Mouse (Mus musculus) c-Kit-positive CD71-positive TER-119-negative erythroid progenitor cells, embryonic 14.5 days (primary cell): Measurements from ENCODE around the gene Guca2b.
"Not testable (repeated sequence)": the region's sequence is repeated elsewhere in the genome, so short reads cannot be mapped to it uniquely, and the experiment has no call there.

ENCODE experiments used
- DNase-seq: peaks from one replicate; pipeline ENCODE4 v3.0.0-alpha.2; 2013; ENCODE audit warnings: low read depth

Gene Guca2b

DNA sequence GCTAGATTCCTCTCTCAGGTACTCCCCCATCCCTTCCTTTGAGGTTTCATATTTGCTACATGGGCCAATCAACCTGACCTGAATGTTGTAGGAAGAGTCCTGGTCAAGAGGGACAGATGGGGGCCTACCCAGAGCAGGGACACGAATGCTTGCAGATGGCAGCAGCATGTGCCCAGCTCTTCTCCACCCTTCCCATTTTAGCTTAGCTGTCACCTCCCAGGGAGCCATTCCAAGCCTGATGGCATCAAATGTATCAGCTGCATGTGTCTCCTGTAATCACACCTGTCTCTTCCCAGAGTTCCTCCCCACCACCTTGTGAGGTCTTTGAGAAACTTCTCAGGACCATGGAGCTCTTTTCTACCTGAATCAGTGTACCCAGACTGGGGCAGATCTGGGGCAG, 1.7 kb downstream of the Guca2b start:
- no peak for DNase-seq

DNA sequence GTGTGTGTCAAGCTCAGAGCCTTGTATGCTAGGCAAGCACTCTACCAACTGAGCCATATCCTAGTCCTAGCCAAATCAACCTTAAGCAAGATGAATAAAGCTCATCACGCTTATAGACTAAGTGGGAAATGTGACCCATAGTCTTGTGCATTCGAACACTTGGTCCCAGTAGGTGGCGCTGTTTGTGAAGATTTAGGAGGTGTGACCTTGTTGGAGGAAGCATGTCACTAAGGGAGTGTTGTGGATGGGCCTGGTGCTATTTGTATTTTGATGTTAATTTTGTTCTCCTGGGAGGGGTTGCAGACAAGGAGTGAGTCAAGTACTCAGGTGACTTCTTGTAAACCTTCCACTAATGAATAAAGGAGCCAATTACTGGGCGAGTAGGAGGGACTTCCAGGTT, 16.1 kb downstream of the Guca2b start:
- no peak for DNase-seq

DNA sequence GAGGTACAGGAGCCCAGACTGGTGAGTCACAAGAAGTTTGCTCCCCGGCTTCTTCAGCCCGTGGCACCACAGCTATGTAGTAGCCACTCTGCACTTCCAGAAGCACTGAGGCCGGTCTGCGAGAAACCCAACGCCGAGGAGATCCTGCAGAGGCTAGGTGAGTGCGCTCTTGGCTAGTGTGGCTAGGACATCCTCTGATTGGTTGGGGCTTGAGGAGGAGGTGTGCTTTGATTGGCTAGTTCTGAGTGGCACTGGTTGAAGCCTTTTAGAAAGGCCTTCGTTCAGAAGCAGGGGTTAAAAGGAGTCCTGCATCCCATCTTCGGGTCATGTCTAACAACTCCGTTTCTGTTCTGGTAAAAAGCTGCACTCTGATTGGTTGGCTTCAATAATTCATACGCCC, 20.1 kb downstream of the Guca2b start:
- no peak for DNase-seq

DNA sequence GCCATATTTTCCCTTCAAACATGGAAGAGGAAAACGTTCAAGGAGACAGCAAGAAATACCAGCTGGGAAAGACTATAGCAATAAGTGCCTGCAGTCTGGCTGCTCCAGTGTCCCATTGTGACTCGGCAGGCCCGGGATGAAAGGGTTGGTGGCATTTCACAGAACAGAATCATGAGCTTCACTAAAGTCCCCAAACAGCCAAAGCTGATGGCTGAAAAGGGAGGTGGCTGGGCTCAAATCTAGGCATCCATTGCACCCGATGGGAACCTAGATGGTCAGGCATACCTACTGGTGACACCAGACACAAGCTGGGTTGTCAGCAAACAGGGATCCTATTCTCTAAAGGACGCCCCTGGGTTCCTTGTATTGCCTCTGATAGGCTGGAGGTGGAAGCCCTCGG, 20.8 kb downstream of the Guca2b start:
- no peak for DNase-seq

DNA sequence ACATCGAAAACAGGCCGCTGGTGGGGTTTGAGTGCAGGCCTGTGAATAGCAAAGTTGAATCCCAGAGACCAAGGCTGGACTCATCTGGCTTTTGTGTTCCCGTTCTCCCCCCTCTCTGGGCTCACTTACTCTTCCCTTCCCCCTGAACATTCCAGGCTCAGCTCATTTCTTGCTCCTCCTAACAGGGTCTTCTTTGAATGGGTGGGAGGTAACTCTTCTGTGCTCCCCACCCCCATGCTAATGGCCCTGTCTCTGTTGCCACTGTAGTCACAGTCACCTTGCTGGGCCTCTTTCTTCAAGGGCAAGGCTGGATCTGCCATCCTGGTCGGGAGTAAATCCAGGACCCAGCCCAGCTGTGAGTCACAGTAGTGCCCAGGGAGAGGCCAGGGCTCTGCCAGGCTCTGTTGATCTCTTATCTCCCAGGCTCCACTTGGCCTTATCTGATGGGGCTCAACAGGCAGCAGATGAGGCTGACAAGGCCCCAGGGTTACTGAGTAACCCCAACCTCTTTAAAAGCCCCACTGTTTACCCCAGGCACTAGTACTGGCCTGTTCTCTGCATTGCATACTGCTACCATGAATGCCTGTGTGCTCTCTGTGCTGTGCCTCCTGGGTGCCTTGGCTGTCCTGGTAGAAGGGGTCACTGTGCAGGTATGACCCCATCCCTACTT, 21.4 kb downstream of the Guca2b start, which contains the start of gene Guca2a:
Guca2a (plus strand) TSS at position 529 of the 670 bp plus-strand sequence.
- no peak for DNase-seq

DNA sequence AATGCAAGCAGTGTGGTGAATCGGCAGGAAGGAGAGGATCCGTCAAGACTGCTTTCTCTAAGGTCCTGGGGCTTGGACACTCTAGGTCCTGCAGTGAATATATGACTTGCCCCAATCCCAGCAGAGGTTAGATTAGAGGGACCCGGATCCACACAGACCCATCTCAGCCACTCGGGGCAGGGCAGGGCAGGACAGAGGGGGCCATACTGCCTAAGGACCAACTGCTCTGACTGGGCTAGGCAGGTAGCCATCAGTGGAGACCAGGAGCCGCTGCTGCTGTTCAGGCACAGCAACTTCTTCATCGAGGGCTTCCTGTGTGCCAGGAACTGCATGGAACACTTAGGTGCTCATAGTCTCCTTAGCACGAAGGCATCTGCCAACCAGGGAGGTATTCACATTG, 22.0 kb downstream of the Guca2b start:
- no peak for DNase-seq

DNA sequence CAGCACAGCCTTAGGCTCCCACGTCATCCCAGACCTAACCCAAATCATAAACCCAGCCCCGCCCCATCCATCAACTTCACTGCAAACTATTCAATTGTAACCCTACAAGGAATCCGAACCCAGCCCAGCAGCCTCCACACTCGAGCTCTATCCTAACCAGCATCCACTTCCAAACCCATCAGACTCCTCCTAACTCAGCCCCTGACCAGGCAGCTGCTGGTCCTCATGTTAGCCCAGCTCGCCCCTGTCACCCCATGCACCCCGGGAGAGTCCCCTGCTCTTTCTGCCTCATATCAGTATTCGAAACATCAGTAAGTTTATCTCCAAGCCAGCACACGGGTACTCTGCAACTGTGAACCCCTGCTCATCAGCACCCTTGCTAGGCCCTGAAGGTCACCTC, 23.1 kb downstream of the Guca2b start:
- DNase-seq = no peak

DNA sequence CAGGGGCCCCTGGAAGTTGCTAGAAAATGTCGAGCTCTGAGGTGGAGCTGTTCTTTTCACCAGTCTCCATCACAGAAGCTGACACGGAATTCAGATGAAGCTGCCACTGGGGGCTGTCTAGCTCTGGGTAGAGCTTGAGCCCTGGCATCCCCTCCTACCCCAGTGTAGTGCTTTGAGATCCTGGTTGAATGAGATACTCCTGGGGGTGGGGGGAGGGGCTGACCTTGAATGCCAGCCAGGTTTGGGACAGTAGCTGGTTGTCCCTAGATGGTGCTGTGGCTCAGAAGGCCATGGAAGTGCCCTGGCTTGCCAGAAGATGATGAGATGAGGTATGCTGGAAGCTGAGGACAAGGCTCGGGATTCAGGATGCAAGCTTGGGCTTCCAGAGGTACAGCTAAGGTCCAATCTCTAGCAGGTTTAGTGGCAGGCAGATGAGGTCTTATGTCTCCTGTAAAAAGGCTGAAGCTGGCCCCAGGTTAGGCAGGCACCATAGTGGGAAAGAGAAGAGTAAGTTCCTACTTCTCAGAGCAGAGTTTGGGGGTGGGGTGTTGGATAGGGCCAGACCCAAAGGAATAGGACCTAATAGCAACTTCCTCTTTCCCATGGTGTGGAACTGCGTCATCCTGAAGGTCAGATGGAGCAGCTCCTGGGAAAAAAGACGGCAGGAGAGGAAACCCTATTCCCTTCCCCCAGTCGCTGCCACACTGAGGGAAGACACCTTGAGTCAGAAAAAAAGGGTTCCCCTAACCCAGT, 23.7 kb downstream of the Guca2b start:
- DNase-seq = no peak

DNA sequence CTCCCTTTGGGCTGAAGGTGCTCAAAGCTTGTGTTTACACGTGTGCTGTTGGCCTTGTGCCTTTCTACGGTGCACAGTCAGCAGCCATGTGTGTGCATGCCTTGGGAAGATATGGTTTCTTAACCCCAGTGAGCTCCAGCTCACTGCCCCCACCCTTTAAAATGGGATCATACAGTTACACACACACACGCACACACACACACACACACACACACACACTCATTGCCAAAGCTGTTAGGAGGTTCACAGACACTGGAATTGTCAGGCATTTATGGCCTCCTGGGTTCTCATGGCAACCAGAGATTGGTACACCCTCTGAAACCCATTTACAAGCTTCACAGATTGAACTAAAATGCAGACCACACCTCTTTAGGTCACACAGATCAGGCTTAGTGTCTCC, 24.8 kb downstream of the Guca2b start:
- DNase-seq = no peak

DNA sequence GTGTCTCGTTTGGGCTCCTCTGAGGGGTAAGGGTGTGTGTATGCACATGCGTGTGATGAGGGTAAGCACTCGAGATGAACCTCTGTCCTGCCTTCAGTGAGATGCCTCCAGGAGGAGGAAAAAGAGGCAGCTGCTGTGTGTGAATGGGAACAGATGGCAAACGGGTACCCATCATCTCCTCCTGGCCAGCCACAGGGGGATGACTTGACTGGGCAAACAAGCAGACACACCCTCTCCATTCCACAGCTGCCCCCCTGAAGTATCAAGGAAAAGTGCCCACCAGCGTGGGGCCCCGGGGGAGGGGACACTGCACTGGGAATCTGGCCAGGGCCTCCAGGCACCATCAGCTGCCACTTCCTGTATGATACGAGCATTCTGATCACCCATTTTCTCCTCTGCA, 25.4 kb downstream of the Guca2b start:
- no peak for DNase-seq

DNA sequence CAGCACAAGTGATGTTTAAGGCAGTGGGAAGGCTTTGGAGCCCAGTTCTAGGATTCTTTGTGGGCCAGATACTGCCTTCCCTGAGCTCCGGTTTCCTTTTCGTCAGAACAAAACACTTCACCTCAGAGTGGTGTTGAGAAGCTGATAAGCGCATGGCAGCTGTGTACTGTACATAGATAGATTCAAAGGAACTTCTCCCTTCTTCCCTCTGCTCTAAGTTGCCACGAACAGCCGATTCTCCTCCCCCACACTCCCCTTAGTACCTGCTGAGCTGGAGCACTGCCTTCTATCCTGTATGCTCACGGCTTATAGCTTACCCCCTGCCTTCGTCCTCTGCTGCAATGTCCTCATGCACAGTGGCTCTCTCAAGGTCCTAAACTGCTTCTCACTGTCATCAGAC, 26.0 kb downstream of the Guca2b start:
- DNase-seq = no peak

DNA sequence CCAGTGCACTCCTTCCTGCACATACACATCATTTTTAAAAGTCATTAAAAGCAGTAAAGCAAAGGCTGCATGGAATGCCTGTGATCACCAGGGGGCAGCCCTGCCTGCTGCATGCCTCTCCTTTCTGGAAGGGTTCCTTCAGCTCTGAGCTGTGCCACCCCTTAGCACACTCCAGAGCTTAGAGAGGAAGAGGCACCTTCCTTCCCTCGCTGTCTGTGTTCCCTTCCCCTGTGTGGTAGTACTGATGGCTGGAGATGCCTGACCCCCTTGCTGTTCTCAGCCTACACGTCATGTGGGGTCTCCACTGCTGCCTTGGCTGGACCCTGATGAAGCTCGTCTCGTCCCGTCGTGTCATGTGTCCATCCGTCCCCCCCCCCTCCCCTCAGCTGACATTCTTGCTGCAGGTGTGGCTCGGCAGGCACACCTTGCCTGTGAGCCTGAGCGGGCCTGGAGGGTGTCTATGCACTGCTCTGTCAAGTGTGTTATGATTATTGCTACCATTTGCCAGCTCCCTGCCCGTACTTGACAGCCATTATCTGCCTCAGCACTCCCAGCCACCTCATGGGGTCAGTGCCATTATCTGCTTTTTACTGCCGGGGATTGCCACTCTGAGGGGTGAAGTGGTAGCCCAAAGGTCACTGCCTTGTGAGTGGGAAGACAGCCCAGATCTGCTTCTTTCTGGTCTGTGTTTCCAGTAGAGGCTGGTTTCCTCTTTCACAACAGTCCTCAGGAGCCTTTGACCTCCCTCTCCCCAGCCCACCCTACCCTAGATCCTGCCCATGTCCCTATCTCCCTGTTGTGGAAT, 27.4 kb downstream of the Guca2b start:
- no peak for DNase-seq

DNA sequence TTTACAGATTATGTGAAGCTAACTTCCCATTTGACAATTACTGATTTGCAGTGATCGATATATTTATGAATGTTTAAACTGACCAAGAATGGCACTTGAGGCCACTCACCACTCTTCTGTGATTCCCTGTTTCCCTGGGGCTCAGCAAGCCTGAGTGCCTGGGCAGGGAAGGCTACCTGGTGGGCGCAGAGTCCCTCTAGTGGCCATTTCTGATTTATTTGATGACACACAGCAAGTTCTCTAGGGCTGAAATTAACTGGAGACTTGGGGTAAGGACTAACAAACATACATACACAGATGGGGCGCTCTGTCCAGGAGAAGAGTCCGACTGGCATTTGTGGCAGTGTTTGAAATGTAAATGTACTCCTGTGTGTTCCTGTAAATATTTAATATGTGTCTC, 30.4 kb downstream of the Guca2b start:
- not testable (repeated sequence) for DNase-seq

DNA sequence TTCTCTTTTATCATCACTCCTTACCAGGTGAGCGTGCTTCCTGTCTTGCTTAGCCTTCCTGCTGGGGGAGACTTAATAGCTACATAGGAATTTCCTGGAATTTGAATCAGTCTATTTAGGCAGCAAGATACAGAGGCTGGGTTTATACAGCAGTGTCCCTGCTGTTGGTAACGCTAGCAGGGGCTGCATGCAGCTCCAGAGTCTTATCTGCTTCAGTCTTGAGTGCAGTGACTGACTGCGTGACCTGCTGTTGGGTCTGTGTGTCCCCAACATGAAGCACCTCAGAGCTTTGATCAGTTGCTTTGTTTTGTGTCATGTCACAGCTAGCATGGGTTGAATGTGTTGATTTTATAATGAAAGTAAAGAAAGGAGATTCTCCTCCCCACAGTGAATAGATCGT, 31.4 kb downstream of the Guca2b start:
- DNase-seq = no peak

DNA sequence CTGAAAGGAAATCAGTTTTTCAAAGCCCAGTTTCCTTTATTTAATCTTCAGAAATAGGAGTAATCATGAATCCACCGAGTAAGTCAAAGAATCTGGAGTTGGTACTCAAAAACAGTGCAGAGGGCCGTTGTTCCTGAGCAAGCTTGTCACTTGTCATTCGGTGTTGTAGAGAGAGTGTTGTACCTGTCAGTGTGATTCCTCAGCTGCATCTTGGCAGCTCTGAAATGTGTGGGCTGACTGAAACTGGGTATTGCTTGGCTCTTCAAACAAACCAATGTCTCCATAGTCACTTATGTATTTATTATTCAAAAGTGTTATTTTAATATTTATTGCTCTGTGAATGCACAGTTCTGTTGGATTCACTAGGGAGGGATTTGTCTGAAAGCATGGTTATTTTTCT, 31.9 kb downstream of the Guca2b start:
- DNase-seq = no peak

DNA sequence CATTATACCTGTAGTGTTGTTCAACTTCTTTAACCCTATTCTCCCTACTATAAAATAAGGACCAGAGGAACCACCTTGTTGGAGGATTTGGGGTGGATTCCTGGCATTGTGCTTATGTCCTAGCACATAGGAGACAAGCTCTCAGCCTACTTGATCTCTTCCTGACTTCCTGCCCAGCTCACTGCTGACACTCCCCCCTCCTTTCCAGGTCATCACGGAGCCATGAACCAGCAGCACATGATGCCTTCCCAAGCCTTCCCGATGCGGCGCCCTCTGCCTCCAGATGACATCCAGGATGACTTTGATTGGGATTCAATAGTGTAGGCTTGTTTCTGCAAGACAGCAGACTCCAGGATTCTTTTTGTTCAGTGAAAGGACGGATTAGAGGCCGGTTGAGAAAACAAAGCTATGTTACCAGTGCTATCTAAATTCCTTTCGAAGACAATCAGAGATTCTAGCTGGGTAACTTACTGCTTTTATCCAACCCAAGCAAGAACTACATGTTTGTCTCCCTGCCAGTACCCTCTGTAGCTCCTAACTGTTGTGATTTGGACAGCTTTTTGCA, 32.6 kb downstream of the Guca2b start:
- DNase-seq = no peak

DNA sequence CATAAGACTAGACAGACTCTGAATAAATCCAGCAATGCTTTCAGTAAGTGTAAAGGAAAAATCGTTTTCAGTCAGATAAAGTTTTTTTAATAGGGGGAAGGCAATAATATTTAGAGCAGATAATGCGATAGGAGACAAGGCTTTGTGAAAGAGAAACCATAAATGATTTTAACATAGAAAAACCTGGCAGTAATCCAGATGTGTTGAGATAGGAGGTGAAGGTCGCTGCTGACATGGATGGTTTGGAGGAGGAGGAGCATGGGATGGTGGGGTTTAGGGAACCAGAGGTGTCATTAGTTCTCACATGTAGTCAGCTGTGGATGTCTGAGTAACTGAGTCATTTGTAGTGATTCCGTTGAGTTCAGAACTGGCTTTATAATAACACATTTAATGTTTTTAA, 44.0 kb downstream of the Guca2b start:
- no peak for DNase-seq

DNA sequence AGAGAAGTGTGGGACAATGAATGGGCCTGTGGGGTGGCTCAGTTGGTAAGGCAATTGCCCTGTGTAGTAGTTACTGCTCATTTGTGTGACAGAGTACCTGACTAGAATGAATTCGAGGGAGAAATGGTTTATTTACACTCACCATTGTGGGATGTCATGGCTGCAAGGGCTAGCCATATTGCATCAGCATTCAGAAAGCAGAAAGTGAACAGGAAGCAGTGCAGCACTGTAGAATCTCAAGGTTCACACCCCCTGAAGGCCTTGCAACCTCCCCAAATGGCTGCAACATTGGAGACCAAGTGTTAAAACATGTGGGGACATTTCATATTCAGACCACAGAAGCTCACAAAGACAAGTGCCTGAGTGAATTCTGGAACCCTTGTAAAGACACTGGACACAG, 44.7 kb downstream of the Guca2b start:
- no peak for DNase-seq

DNA sequence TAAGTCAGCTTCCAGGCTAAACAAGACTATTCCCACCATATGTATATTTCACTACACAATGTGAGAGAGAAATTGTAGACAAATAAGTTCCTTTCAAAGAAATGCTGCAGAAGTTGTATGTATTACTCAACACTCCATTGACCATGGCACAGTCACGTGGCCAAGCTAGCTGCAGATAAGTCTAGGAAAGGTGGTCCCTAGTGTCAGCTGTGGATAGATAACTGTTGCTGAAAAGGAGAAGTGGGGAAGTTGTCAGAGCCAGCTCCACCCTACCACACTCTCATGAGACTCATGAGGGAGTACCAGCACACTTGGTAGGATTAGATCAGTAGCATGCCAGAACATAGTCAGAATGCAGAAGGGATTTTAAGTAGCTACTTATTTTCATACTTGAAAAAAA, 49.3 kb downstream of the Guca2b start:
- DNase-seq = peak; percentile 39
